Mouse (Mus musculus) intestine, embryonic 16.5 days (tissue): ENCODE measurements around the gene Dapl1. TPM values are rescaled to one million over a fixed set of nuclear protein-coding genes. Genes with fewer than 3 reads are reported as not detected.

ENCODE experiments used
- ATAC-seq: fragments of 200-750 bp; cut with Nextera tagmentation; 2 replicates; pipeline ENCODE4 v1.8.0; 2017; ENCODE audit warnings: moderate TSS enrichment, moderate library complexity
- H3K27ac ChIP-seq: fragments of 300-500 bp; sonication (generic); 2 replicates; pipeline ENCODE4 v1.5.1; 2014; ENCODE audit warnings: mild to moderate bottlenecking, low read length
- H3K27me3 ChIP-seq: fragments of 300-500 bp; sonication (generic); replicated peaks from 2 replicates; pipeline ENCODE4 v1.6.1; 2014; ENCODE audit warnings: low read length, control low read depth, mixed read lengths; ENCODE audit not compliant: control insufficient read depth, insufficient read depth
- H3K36me3 ChIP-seq: fragments of 300-500 bp; sonication (generic); 2 replicates; pipeline ENCODE4 v1.6.1; 2014; ENCODE audit warnings: low read length, control low read depth; ENCODE audit not compliant: control insufficient read depth, insufficient read depth
- H3K4me1 ChIP-seq: fragments of 300-500 bp; sonication (generic); 2 replicates; pipeline ENCODE4 v1.6.1; 2014; ENCODE audit warnings: low read length, control low read depth, mixed read lengths; ENCODE audit not compliant: control insufficient read depth, insufficient read depth
- H3K4me2 ChIP-seq: fragments of 300-500 bp; sonication (generic); 2 replicates; pipeline ENCODE4 v1.6.1; 2014; ENCODE audit warnings: low read depth, low read length, control low read depth
- H3K4me3 ChIP-seq: fragments of 300-500 bp; sonication (generic); 2 replicates; pipeline ENCODE4 v1.5.1; 2014; ENCODE audit warnings: mild to moderate bottlenecking, low read length
- H3K9ac ChIP-seq: fragments of 300-500 bp; sonication (generic); 2 replicates; pipeline ENCODE4 v1.6.1; 2014; ENCODE audit warnings: low read depth, low read length
- H3K9me3 ChIP-seq: fragments of 300-500 bp; sonication (generic); 2 replicates; pipeline ENCODE4 v1.6.1; 2016; ENCODE audit warnings: low read length, control low read depth; ENCODE audit not compliant: control insufficient read depth
- WGBS: fragments of 180-500 bp; shearing (Covaris S2); extraction: QIAGEN DNeasy Blood & Tissue Kit; methylation state at CpG from one replicate; pipeline ENCODE4 v1.1.7; 2014; 5-methylcytosine and 5-hydroxymethylcytosine counted together
- polyA plus RNA-seq: library from polyadenylated mRNA; unstranded; fragments of >200 nt; fragmentation: Nextera tagmentation; extraction: Ambion mirVana; gene quantifications from 2 replicates; pipeline ENCODE4 v1.2.1, GENCODE M21; 2015

Dapl1 gene
- polyA plus RNA-seq, 1 experiment from 2014 or later: not detected

- WGBS: 36% methylated on average over 13 of the region's 13 CpGs
- no peak for ATAC-seq
- H3K27ac ChIP-seq: no peak overlapping the region
These were observed 9.1 kb downstream of the Dapl1 start for GRCm38 (mm10) chr2:59493445-59494085.

DNA sequence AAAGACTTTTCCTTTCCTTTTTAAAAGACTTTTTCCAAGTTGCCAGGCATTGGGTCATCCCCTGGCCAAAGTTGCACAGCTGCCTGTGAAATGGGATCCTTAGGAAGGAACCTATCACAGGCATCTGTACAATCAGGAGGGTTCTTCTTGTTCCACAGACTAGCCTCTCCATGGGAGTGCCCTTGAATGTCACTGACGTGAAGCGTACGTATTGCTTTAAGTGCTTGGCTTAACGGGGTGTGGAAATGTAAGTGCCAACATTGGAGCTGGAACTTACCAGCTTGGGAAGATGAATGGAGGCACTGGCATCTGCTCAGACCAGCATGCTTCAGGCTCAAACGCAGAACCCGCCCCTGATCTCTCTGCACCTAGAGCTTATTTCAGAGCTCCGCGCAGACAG lies 14.7 kb downstream of the Dapl1 start:
- H3K9ac ChIP-seq: no peak overlapping the region
- 87% methylated on average over 8 of the region's 8 CpGs for WGBS
- H3K27ac ChIP-seq: no peak overlapping the region
- no peaks in the 10 kb centered on the region for H3K4me1 ChIP-seq
- ATAC-seq: no peak
- H3K27me3 ChIP-seq: no peaks in the 10 kb centered on the region
- no peaks in the 10 kb centered on the region for H3K9me3 ChIP-seq
- no peak overlapping the region for H3K4me3 ChIP-seq
- H3K4me2 ChIP-seq: no peak overlapping the region
- no peaks in the 10 kb centered on the region for H3K36me3 ChIP-seq

More at GRCm38 (mm10) chr2:59493445-59494085, 9.1 kb downstream of the Dapl1 start:
- no peak overlapping the region for H3K9ac ChIP-seq
- no peak overlapping the region for H3K4me2 ChIP-seq
- H3K4me3 ChIP-seq: no peak overlapping the region
- H3K4me1 ChIP-seq: 0 out of 2 replicates have a peak, but pooled peaks cover 2% of the 10 kb centered on the region
- no peaks in the 10 kb centered on the region for H3K9me3 ChIP-seq
- no peaks in the 10 kb centered on the region for H3K27me3 ChIP-seq
- H3K36me3 ChIP-seq: no peaks in the 10 kb centered on the region

DNA sequence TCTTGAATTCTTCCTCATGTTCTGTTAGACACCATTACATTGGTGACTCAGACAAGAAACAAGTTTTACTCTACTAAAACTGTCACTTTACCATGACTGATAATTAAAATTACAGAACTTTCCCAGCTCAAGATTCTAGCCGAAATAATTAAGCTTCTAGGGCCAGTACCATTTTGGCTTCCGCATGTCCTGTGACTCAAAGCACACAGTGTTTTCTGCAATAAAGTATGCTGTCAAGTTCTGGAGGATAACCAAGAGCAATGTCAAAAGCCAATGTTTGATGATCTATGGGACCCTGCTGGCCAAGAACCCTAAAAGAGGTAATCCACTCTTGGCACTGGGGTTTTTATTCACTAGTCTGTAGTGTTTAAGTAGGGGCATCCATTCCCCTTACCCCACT lies 15.3 kb downstream of the Dapl1 start:
- H3K9ac ChIP-seq: no peak overlapping the region
- H3K36me3 ChIP-seq: no peaks in the 10 kb centered on the region
- H3K27me3 ChIP-seq: no peaks in the 10 kb centered on the region
- H3K9me3 ChIP-seq: no peaks in the 10 kb centered on the region
- H3K4me2 ChIP-seq: no peak overlapping the region
- no peaks in the 10 kb centered on the region for H3K4me1 ChIP-seq
- no peak overlapping the region for H3K4me3 ChIP-seq
- WGBS: 79% methylated on average over 2 of the region's 2 CpGs
- no peak overlapping the region for H3K27ac ChIP-seq
- no peak for ATAC-seq

DNA sequence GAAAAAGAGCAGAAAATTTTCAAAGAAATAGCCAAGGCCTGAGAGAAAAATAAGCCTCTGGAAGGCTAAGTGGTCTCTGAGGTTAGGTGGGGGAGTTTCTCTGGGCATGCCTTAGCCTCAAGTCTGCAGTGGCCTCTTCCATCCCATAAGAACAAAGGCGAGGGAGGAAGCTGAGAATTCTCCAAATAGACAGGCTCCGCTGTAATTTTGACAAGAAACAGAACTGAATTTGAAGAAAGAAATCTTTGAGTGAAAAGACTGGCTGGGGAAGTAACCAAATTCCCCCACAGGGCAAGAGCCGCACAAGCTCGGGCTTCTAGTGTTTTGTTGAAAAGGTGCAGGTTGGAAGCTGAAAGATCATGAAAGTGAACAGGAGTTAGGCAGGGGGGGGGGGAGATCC lies 24.6 kb downstream of the Dapl1 start:
- no peak overlapping the region for H3K4me2 ChIP-seq
- no peaks in the 10 kb centered on the region for H3K36me3 ChIP-seq
- no peak overlapping the region for H3K27ac ChIP-seq
- H3K9me3 ChIP-seq: no peaks in the 10 kb centered on the region
- H3K4me3 ChIP-seq: no peak overlapping the region
- H3K9ac ChIP-seq: no peak overlapping the region
- H3K27me3 ChIP-seq: no peaks in the 10 kb centered on the region
- WGBS: 60% methylated on average over 4 of the region's 4 CpGs
- H3K4me1 ChIP-seq: peaks cover 4% of the 10 kb centered on the region; the same call in 1 of the 2 replicates
- ATAC-seq: no peak

- Histone ChIP-seq H3K4me2 (no peak overlapping the region), H3K4me3 (no peak overlapping the region), H3K36me3 (no peaks in the 10 kb centered on the region), H3K9me3 (no peaks in the 10 kb centered on the region), H3K27ac (no peak overlapping the region), H3K4me1 (peaks cover 4% of the 10 kb centered on the region; the same call in 1 of the 2 replicates), H3K27me3 (no peaks in the 10 kb centered on the region), H3K9ac (no peak overlapping the region)
- 45% methylated on average over 9 of the region's 9 CpGs for WGBS
- no peak for ATAC-seq
These were observed 26.0 kb downstream of the Dapl1 start for GRCm38 (mm10) chr2:59510416-59510815.

DNA sequence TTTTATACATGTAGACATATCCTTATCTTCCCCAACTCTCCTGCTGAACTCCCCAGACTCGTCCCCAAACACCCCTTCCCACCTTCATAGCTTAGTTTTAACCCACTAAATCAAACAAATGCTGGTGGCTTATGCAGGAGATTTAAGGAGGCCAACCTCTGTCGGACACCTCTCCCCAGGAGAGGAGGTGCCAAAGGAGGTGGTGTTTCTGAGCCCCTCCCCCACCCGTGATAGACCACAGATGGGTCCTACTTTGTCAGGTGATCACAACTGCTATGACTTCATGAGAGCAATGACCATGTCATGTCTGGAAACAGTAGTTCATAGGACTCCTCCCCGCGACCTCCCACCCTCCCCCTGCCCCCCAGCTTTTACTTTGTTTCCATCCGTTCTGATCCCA lies 26.4 kb downstream of the Dapl1 start:
- Histone ChIP-seq H3K27ac (no peak overlapping the region), H3K4me2 (no peak overlapping the region), H3K36me3 (no peaks in the 10 kb centered on the region), H3K9ac (no peak overlapping the region), H3K9me3 (no peaks in the 10 kb centered on the region), H3K4me3 (no peak overlapping the region), H3K27me3 (no peaks in the 10 kb centered on the region), H3K4me1 (peaks cover 4% of the 10 kb centered on the region; the same call in 1 of the 2 replicates)
- 58% methylated on average over 6 of the region's 6 CpGs for WGBS
- no peak for ATAC-seq

DNA sequence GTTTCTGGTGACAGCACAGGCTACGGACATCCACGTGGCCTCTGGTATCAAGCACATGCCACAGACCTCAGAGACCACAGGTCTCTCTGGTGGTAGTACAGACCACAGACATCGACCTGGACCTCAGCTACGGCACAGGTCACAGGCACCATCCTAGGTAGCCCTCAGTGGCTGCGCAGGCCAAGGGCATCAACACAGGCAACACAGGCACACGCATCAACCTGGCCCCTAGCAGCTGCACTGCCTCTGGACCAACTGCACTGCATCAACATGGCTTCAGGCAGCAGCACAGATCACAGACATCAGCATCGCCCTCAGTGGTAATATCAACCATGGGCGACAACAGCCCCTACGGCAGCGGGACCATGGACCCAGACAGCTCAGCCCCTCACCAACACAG lies 36.2 kb downstream of the Dapl1 start:
- Histone ChIP-seq H3K4me1 (peaks cover 11% of the 10 kb centered on the region; the same call in 1 of the 2 replicates), H3K27me3 (no peaks in the 10 kb centered on the region), H3K9ac (no peak overlapping the region), H3K4me3 (no peak overlapping the region), H3K27ac (no peak overlapping the region), H3K4me2 (no peak overlapping the region), H3K36me3 (no peaks in the 10 kb centered on the region), H3K9me3 (no peaks in the 10 kb centered on the region)
- no peak for ATAC-seq
- WGBS: 93% methylated on average over 10 of the region's 10 CpGs

DNA sequence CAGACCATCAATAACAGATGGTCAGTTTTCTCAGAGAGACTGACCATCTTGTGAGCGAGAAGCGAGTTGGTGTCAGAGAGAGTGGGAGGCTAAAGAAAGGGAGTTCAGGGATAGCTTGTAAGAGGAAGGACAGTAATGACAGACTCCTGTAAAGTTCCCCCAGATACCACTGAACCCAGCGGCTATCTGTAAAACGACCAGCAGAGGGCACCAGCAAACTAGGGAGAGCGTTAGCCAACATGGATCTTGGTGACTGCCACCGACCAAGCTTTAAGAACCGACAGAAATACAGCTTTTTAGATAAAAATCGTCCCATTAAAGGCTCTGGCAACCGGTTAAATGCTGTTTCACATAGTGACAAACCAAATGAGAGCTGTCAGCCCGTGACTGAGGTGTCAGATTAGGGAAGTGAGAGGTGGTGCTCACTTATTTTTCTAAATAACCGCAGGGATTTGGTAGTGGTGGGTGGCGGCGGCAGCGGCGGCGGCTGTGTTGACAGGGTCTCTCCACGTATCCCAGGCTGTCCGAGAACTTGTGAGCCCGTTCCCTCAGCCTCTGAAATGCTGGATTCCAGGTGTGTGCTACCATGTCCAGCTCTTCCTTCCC lies 37.7 kb downstream of the Dapl1 start:
- H3K9me3 ChIP-seq: no peaks in the 10 kb centered on the region
- H3K4me1 ChIP-seq: peaks cover 11% of the 10 kb centered on the region; the same call in 1 of the 2 replicates
- H3K4me3 ChIP-seq: no peak overlapping the region
- peak; percentile 81 for ATAC-seq
- peak overlapping the region; percentile 38 for H3K4me2 ChIP-seq
- H3K27me3 ChIP-seq: no peaks in the 10 kb centered on the region
- H3K27ac ChIP-seq: no peak overlapping the region
- WGBS: 19% methylated on average over 19 of the region's 19 CpGs
- H3K36me3 ChIP-seq: no peaks in the 10 kb centered on the region
- peak overlapping the region; percentile 51; the same call in 1 of the 2 replicates for H3K9ac ChIP-seq

DNA sequence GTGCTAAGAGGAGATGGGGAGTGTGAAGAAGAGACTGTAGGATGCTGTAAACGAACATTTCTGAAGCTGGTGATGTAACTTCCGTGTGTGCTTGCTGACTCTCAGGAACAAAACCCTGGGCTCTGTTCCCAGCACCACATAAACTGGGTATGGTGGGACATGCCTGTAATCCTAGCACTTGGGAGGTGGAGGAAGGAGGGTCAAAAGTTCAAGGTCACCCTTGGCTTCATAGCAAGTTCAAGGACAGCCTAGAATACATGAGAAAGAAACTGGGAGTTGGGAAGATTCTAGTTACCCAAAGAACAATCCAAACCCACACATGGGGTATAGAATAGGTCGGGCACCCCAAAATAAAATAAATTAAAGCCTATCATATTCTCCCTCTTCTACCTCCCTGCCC lies 39.1 kb downstream of the Dapl1 start:
- Histone ChIP-seq H3K9ac (no peak overlapping the region), H3K4me1 (peaks cover 11% of the 10 kb centered on the region; the same call in 1 of the 2 replicates), H3K4me2 (no peak overlapping the region), H3K27ac (no peak overlapping the region), H3K9me3 (no peaks in the 10 kb centered on the region), H3K36me3 (no peaks in the 10 kb centered on the region), H3K4me3 (no peak overlapping the region), H3K27me3 (no peaks in the 10 kb centered on the region)
- WGBS: 87% methylated on average over 3 of the region's 3 CpGs
- no peak for ATAC-seq
